Mouse (Mus musculus) lung, postnatal 0 days (tissue): ENCODE measurements around the gene Rnf135.

Source experiments
- CTCF ChIP-seq: IDR thresholded peaks from 2 replicates; pipeline ENCODE4 v1.5.1; 2016; ENCODE audit warnings: antibody characterized with exemption, mild to moderate bottlenecking
- EP300 ChIP-seq: IDR thresholded peaks from 2 replicates; pipeline ENCODE4 v1.6.1; 2016; ENCODE audit warnings: antibody characterized with exemption, mild to moderate bottlenecking, control low read depth

- TF ChIP-seq CTCF (no peak), EP300 (no peak)
Measured at GRCm38 (mm10) chr11:80147748-80148147, 35.9 kb upstream of the Rnf135 start.
